8 mouse cellular contexts compared by ENCODE assay signal in genomic region chr7:140880865-140881515, GRCm38 (mm10). TPM values are rescaled to one million over a fixed set of nuclear protein-coding genes. Genes with fewer than 3 reads are reported as not detected.
DNase-seq lines count a peak whose midpoint lies in the region; ATAC-seq and TF ChIP-seq lines count a peak whose summit lies in the region.

No protein-coding gene starts in this region.

- no peaks in the 10 kb centered on the region for H3K9me3 ChIP-seq in erythroblast, embryonic 14.5 days (ENCODE audit: control insufficient read depth, low read length)
- H3K9me3 ChIP-seq in G1E (replicated peaks): no peaks in the 10 kb centered on the region
- H3K9me3 ChIP-seq in hindbrain, embryonic 14.5 days (ENCODE audit: control insufficient read depth, low read length): no peaks in the 10 kb centered on the region
- H3K9me3 ChIP-seq in liver, postnatal 0 days (ENCODE audit: low read length): no peaks in the 10 kb centered on the region

- H3K9ac ChIP-seq in hindbrain, embryonic 14.5 days: peak overlapping the region; percentile 95
- peak overlapping the region; percentile 90 for H3K9ac ChIP-seq in liver, postnatal 0 days (replicated peaks)

- peaks cover 50% of the 10 kb centered on the region for H3K4me1 ChIP-seq in erythroblast, embryonic 14.5 days (ENCODE audit: control insufficient read depth)
- peaks cover 44% of the 10 kb centered on the region for H3K4me1 ChIP-seq in G1E (ENCODE audit: insufficient read depth, low read depth, low read length)
- H3K4me1 ChIP-seq in hindbrain, embryonic 14.5 days (replicated peaks; ENCODE audit: control insufficient read depth, insufficient read depth, low read length): peaks cover 12% of the 10 kb centered on the region
- H3K4me1 ChIP-seq in liver, postnatal 0 days (ENCODE audit: insufficient read depth): peaks cover 22% of the 10 kb centered on the region

- WGBS in hindbrain, embryonic 14.5 days: 27% methylated on average over 8 of the region's 8 CpGs
- WGBS in liver, postnatal 0 days (ENCODE audit: insufficient replicate concordance): 2% methylated on average over 8 of the region's 8 CpGs

- peaks cover 53% of the 10 kb centered on the region for H3K36me3 ChIP-seq in erythroblast, embryonic 14.5 days (ENCODE audit: control insufficient read depth)
- peaks cover 59% of the 10 kb centered on the region for H3K36me3 ChIP-seq in G1E (replicated peaks)
- peaks cover 20% of the 10 kb centered on the region for H3K36me3 ChIP-seq in hindbrain, embryonic 14.5 days (replicated peaks; ENCODE audit: control insufficient read depth, insufficient read depth)
- H3K36me3 ChIP-seq in liver, postnatal 0 days (replicated peaks; ENCODE audit: insufficient read depth, low read length): peaks cover 19% of the 10 kb centered on the region

- TF ChIP-seq CTCF in G1E (IDR thresholded peaks at IDR 0.05; ENCODE audit: low read depth, low read length): no peak
- TF ChIP-seq CTCF in liver, postnatal 0 days (IDR thresholded peaks at IDR 0.05; ENCODE audit: low read depth): no peak

- TF ChIP-seq EP300 in liver, postnatal 0 days (IDR thresholded peaks at IDR 0.05; ENCODE audit: low read depth): no peak

- DNase-seq in G1E (ENCODE audit: low spot score): no peak
- DNase-seq in hindbrain, embryonic 14.5 days (ENCODE audit: low spot score): no peak
- DNase-seq in liver, postnatal 0 days: no peak
- DNase-seq in adrenal gland, postnatal 4 days (ENCODE audit: low spot score in 2 of 2): no peak
- DNase-seq in adrenal gland, postnatal 36 days: no peak
- no peak for DNase-seq in right cerebral cortex, postnatal 36 days (ENCODE audit: low spot score in 2 of 2)

- ATAC-seq in erythroblast, adult 5-6 weeks (replicated peaks; ENCODE audit: low FRiP score, poor library complexity, severe bottlenecking): no peak
- no peak for ATAC-seq in G1E (ENCODE audit: extremely low read depth, insufficient number of reproducible peaks, low FRiP score, poor library complexity, severe bottlenecking)
- ATAC-seq in hindbrain, embryonic 14.5 days (ENCODE audit: low FRiP score): no peak
- peak; percentile 9; the same call in 1 of the 2 replicates for ATAC-seq in liver, postnatal 0 days

- no peaks in the 10 kb centered on the region for H3K27me3 ChIP-seq in erythroblast, embryonic 14.5 days (ENCODE audit: control insufficient read depth)
- no peaks in the 10 kb centered on the region for H3K27me3 ChIP-seq in G1E (ENCODE audit: insufficient read depth, low read length)
- no peaks in the 10 kb centered on the region for H3K27me3 ChIP-seq in hindbrain, embryonic 14.5 days (ENCODE audit: control insufficient read depth, insufficient read depth, low read length)
- H3K27me3 ChIP-seq in liver, postnatal 0 days (ENCODE audit: insufficient read depth, low read length): no peaks in the 10 kb centered on the region

- H3K4me2 ChIP-seq in hindbrain, embryonic 14.5 days (replicated peaks): peak overlapping the region; percentile 76
- peak overlapping the region; percentile 89 for H3K4me2 ChIP-seq in liver, postnatal 0 days (ENCODE audit: low read depth, low read length)

- peak overlapping the region; percentile 87 for H3K4me3 ChIP-seq in erythroblast, embryonic 14.5 days (replicated peaks)
- H3K4me3 ChIP-seq in G1E (ENCODE audit: low read depth, low read length): peak overlapping the region; percentile 90
- peak overlapping the region; percentile 91 for H3K4me3 ChIP-seq in hindbrain, embryonic 14.5 days (replicated peaks; ENCODE audit: low read length)
- H3K4me3 ChIP-seq in liver, postnatal 0 days (ENCODE audit: low read depth, low read length): peak overlapping the region; percentile 88

- H3K27ac ChIP-seq in hindbrain, embryonic 14.5 days: peak overlapping the region; percentile 90
- peak overlapping the region; percentile 93 for H3K27ac ChIP-seq in liver, postnatal 0 days (ENCODE audit: low read depth)

RNA-seq across cellular contexts. Expression of gene Psmd13, which starts 0.8 kb away (rescaled TPM):
- 13.2 and 18.4 TPM in 2 replicates for polyA plus RNA-seq in erythroblast, embryonic 14.5 days (2012)
- 13.1 and 37.0 TPM in 2 replicates for total RNA-seq in erythroblast, adult 5-6 weeks (2015; ENCODE audit: low replicate concordance)
- total RNA-seq in erythroblast, adult 5-6 weeks (2017; ENCODE audit: low replicate concordance): 56.0 and 77.4 TPM in 2 replicates
- total RNA-seq in G1E (2014; fragmentation: Nextera tagmentation) (93.7 and 98.1 TPM in 2 replicates), G1E (2017) (193 and 195 TPM in 2 replicates)
- 45.7 and 70.1 TPM in 2 replicates for polyA plus RNA-seq in G1E (2012)
- 177 and 185 TPM in 2 replicates for polyA plus RNA-seq in hindbrain, embryonic 14.5 days (2014; fragmentation: Nextera tagmentation; extraction: Ambion mirVana)
- 106 and 112 TPM in 2 replicates for polyA plus RNA-seq in liver, postnatal 0 days (2015; fragmentation: Nextera tagmentation; extraction: Ambion mirVana)
- 100 to 1,000 TPM; 123 to 133 TPM for total RNA-seq in adrenal gland, postnatal 4 days (2021)
- total RNA-seq in adrenal gland, postnatal 36 days (2021): 100 to 1,000 TPM; 118 to 127 TPM

RNA-seq across cellular contexts. Expression of gene Sirt3, which starts 1.1 kb away (rescaled TPM):
- 1.8 and 1.9 TPM in 2 replicates for polyA plus RNA-seq in erythroblast, embryonic 14.5 days (2012)
- 1.9 and 12.1 TPM in 2 replicates for total RNA-seq in erythroblast, adult 5-6 weeks (2015; ENCODE audit: low replicate concordance)
- total RNA-seq in erythroblast, adult 5-6 weeks (2017; ENCODE audit: low replicate concordance): 1.4 and 2.1 TPM in 2 replicates
- 10.5 and 11.8 TPM in 2 replicates for total RNA-seq in G1E (2014; fragmentation: Nextera tagmentation)
- total RNA-seq in G1E (2017): 11.0 and 17.5 TPM in 2 replicates
- 27.6 and 31.7 TPM in 2 replicates for polyA plus RNA-seq in G1E (2012)
- polyA plus RNA-seq in hindbrain, embryonic 14.5 days (2014; fragmentation: Nextera tagmentation; extraction: Ambion mirVana): 44.4 and 47.5 TPM in 2 replicates
- polyA plus RNA-seq in liver, postnatal 0 days (2015; fragmentation: Nextera tagmentation; extraction: Ambion mirVana): 66.2 and 66.9 TPM in 2 replicates
- total RNA-seq in adrenal gland, postnatal 4 days (2021): 10 to 100 TPM; 34.7 to 41.8 TPM
- total RNA-seq in adrenal gland, postnatal 36 days (2021): 10 to 100 TPM; 31.3 to 33.8 TPM

RNA-seq across cellular contexts. Expression of gene Cox8b, which starts 19.3 kb away (rescaled TPM):
- polyA plus RNA-seq in erythroblast, embryonic 14.5 days (2012): not detected in 2 replicates
- not detected in 2 replicates for total RNA-seq in erythroblast, adult 5-6 weeks (2015; ENCODE audit: low replicate concordance)
- total RNA-seq in erythroblast, adult 5-6 weeks (2017; ENCODE audit: low replicate concordance): not detected in 2 replicates
- total RNA-seq in G1E (2014; fragmentation: Nextera tagmentation) (not detected in 2 replicates), G1E (2017) (not detected in 2 replicates)
- polyA plus RNA-seq in G1E (2012): not detected in 2 replicates
- polyA plus RNA-seq in hindbrain, embryonic 14.5 days (2014; fragmentation: Nextera tagmentation; extraction: Ambion mirVana): not detected in 2 replicates
- polyA plus RNA-seq in liver, postnatal 0 days (2015; fragmentation: Nextera tagmentation; extraction: Ambion mirVana): 1.2 and 12.7 TPM in 2 replicates
- total RNA-seq in adrenal gland, postnatal 4 days (2021): 100 to 1,000 TPM; 183 to 297 TPM
- total RNA-seq in adrenal gland, postnatal 36 days (2021): 1,000 to 10,000 TPM in 1 of 2 experiments, 100 to 1,000 TPM in 1; 964 to 1,065 TPM

RNA-seq across cellular contexts. Expression of gene Bet1l, which starts 23.6 kb away (rescaled TPM):
- polyA plus RNA-seq in erythroblast, embryonic 14.5 days (2012): 0.95 and 1.2 TPM in 2 replicates
- total RNA-seq in erythroblast, adult 5-6 weeks (2015; ENCODE audit: low replicate concordance): 10.4 and 14.8 TPM in 2 replicates
- total RNA-seq in erythroblast, adult 5-6 weeks (2017; ENCODE audit: low replicate concordance): 17.3 and 19.5 TPM in 2 replicates
- total RNA-seq in G1E (2014; fragmentation: Nextera tagmentation): 8.4 and 10.1 TPM in 2 replicates
- 13.1 and 16.1 TPM in 2 replicates for total RNA-seq in G1E (2017)
- 3.5 and 5.2 TPM in 2 replicates for polyA plus RNA-seq in G1E (2012)
- polyA plus RNA-seq in hindbrain, embryonic 14.5 days (2014; fragmentation: Nextera tagmentation; extraction: Ambion mirVana): 40.1 and 50.5 TPM in 2 replicates
- 30.7 and 35.9 TPM in 2 replicates for polyA plus RNA-seq in liver, postnatal 0 days (2015; fragmentation: Nextera tagmentation; extraction: Ambion mirVana)
- total RNA-seq in adrenal gland, postnatal 4 days (2021): 10 to 100 TPM; 40.2 to 42.9 TPM
- 10 to 100 TPM; 30.5 to 41.4 TPM for total RNA-seq in adrenal gland, postnatal 36 days (2021)

RNA-seq across cellular contexts. Expression of gene Ric8a, which starts 24.2 kb away (rescaled TPM):
- 2.1 and 2.7 TPM in 2 replicates for polyA plus RNA-seq in erythroblast, embryonic 14.5 days (2012)
- 9.2 and 16.3 TPM in 2 replicates for total RNA-seq in erythroblast, adult 5-6 weeks (2015; ENCODE audit: low replicate concordance)
- total RNA-seq in erythroblast, adult 5-6 weeks (2017; ENCODE audit: low replicate concordance): 9.2 and 9.8 TPM in 2 replicates
- total RNA-seq in G1E (2014; fragmentation: Nextera tagmentation) (19.9 and 29.5 TPM in 2 replicates), G1E (2017) (21.1 and 27.9 TPM in 2 replicates)
- polyA plus RNA-seq in G1E (2012): 27.9 and 28.4 TPM in 2 replicates
- 92.8 and 96.6 TPM in 2 replicates for polyA plus RNA-seq in hindbrain, embryonic 14.5 days (2014; fragmentation: Nextera tagmentation; extraction: Ambion mirVana)
- polyA plus RNA-seq in liver, postnatal 0 days (2015; fragmentation: Nextera tagmentation; extraction: Ambion mirVana): 15.9 and 17.1 TPM in 2 replicates
- 10 to 100 TPM; 64.3 to 69.0 TPM for total RNA-seq in adrenal gland, postnatal 4 days (2021)
- total RNA-seq in adrenal gland, postnatal 36 days (2021): 10 to 100 TPM; 52.7 to 60.4 TPM

Comparison
In these comparisons a context has a peak if more than half of its experiments do, and no peak if none do; other contexts are left out.
1. RNA of gene Cox8b, which starts 19.3 kb away (total RNA-seq): 964 to 1,065 TPM in adrenal gland, postnatal 36 days and 183 to 297 TPM in adrenal gland, postnatal 4 days; not detected in erythroblast, adult 5-6 weeks and not detected in G1E; every median in the first group is over 100 times any median in the second.
2. Peak in every context shown above with its lines, with median percentiles within 50 percentile points of each other: H3K4me3 ChIP-seq.